Comparison of ENCODE assay signal across 9 mouse cellular contexts in genomic region chr6:92905922-92906321, GRCm38 (mm10). TPM values are rescaled to one million over a fixed set of nuclear protein-coding genes. Genes with fewer than 3 reads are reported as not detected.
DNase-seq lines count a peak whose midpoint lies in the region; ATAC-seq lines count a peak whose summit lies in the region.
"Had no signal": no experiment of that assay in that cellular context is flagged by ENCODE, and none has a peak within 500 bp of the region (broad histone marks: within the 10 kb centered on the region; RNA-seq: fewer than 3 reads in every experiment).

No protein-coding gene starts in this region.

- peaks cover 50% of the 10 kb centered on the region for H3K36me3 ChIP-seq in kidney, embryonic 16.5 days (ENCODE audit: insufficient read depth, low read length)

- no peak overlapping the region for H3K4me2 ChIP-seq in kidney, embryonic 16.5 days (replicated peaks; ENCODE audit: low read depth, low read length)
- H3K4me2 ChIP-seq: liver, embryonic 11.5 days had no signal

- H3K4me1 ChIP-seq in kidney, embryonic 16.5 days (ENCODE audit: insufficient read depth, low read length) = peaks cover 10% of the 10 kb centered on the region; the same call in 1 of the 2 replicates

- no peaks in the 10 kb centered on the region for H3K27me3 ChIP-seq in kidney, embryonic 16.5 days (ENCODE audit: insufficient read depth, low read length)

- WGBS in kidney, embryonic 16.5 days = 34% methylated on average over 5 of the region's 5 CpGs

- H3K27ac ChIP-seq in kidney, embryonic 16.5 days (ENCODE audit: low read length) = no peak overlapping the region

- no peak overlapping the region for H3K4me3 ChIP-seq in kidney, embryonic 16.5 days (ENCODE audit: low read length)

- no peak for ATAC-seq in kidney, embryonic 16.5 days (ENCODE audit: low FRiP score, low TSS enrichment)

- H3K9ac ChIP-seq in kidney, embryonic 16.5 days (replicated peaks; ENCODE audit: low read length) = no peak overlapping the region

- no peaks in the 10 kb centered on the region for H3K9me3 ChIP-seq in kidney, embryonic 16.5 days (ENCODE audit: low read length)

- intact Hi-C loops in heart, postnatal 36 days (cut with DNase I) = loop anchor here (2.0 to 5.0 kb wide), 2 partner anchors 17 to 34 kb away; no protein-coding TSS in a partner anchor

- DNase-seq in kidney, adult 18-20 months = peak; percentile 47
- DNase-seq in gastrocnemius, adult 8-10 months (ENCODE audit: low spot score in 2 of 2) = peak; percentile 22 to 23
- peak; percentile 39 to 49 for DNase-seq in heart, postnatal 36 days
- peak; percentile 47 for DNase-seq in lung, postnatal 25 days (ENCODE audit: low spot score)
- DNase-seq in urinary bladder, adult 2 months (ENCODE audit: low spot score) = no peak
- no peak for DNase-seq in layer of hippocampus, postnatal 10 days (ENCODE audit: low spot score in 2 of 2)
- DNase-seq in ovary, postnatal 10 days (ENCODE audit: low spot score) = no peak

RNA-seq across cellular contexts. Expression of gene Gm15737, which starts 36.8 kb away (rescaled TPM):
- polyA plus RNA-seq in kidney, embryonic 16.5 days (2015; fragmentation: Nextera tagmentation; extraction: Ambion mirVana) = 0.04 and 0.12 TPM in 2 replicates
- total RNA-seq in gastrocnemius, adult 8-10 months (2022) = under 1 TPM; 0.25 to 0.73 (median 0.56) TPM
- total RNA-seq in heart, postnatal 36 days (2021) = under 1 TPM; 0.24 to 0.28 TPM
- polyA plus RNA-seq in urinary bladder, adult 2 months (2012; rRNA removed) = 0.36 and 0.47 TPM in 2 replicates
- total RNA-seq in layer of hippocampus, postnatal 10 days (2021) = not detected
- polyA plus RNA-seq: liver, embryonic 11.5 days had no signal

RNA-seq across cellular contexts. Expression of gene Adamts9, which starts 37.4 kb away (rescaled TPM):
- polyA plus RNA-seq in kidney, embryonic 16.5 days (2015; fragmentation: Nextera tagmentation; extraction: Ambion mirVana) = 12.0 and 13.9 TPM in 2 replicates
- 1 to 10 TPM; 1.5 to 3.0 (median 2.1) TPM for total RNA-seq in gastrocnemius, adult 8-10 months (2022)
- 10 to 100 TPM; 17.1 to 20.1 TPM for total RNA-seq in heart, postnatal 36 days (2021)
- 8.9 and 10.5 TPM in 2 replicates for polyA plus RNA-seq in urinary bladder, adult 2 months (2012; rRNA removed)
- total RNA-seq in layer of hippocampus, postnatal 10 days (2021) = 10 to 100 TPM; 14.0 to 14.9 TPM

Comparison
In these comparisons a context has a peak if more than half of its experiments do, and no peak if none do; other contexts are left out.
1. DNase-seq: peak in kidney, adult 18-20 months (single experiment), gastrocnemius, adult 8-10 months (2 of 2), heart, postnatal 36 days (2 of 2) and lung, postnatal 25 days (single experiment); none in urinary bladder, adult 2 months (single experiment), layer of hippocampus, postnatal 10 days (0 of 2) and ovary, postnatal 10 days (single experiment).